Mouse (Mus musculus) brain, embryonic 14.5 days (tissue): ENCODE measurements around the gene Trappc5.

Experiments
- CTCF ChIP-seq: fragments of 200-500 bp; IDR thresholded peaks from 2 replicates; pipeline ENCODE4 v1.5.1; 2012; ENCODE audit warnings: inconsistent platforms, mild to moderate bottlenecking, moderate library complexity, borderline replicate concordance; ENCODE audit not compliant: insufficient read depth, insufficient read length; ENCODE audit errors: extremely low read depth
- POLR2A ChIP-seq: fragments of 200-500 bp; IDR thresholded peaks from 2 replicates; pipeline ENCODE4 v1.6.1; 2012; ENCODE audit warnings: mild to moderate bottlenecking, inconsistent platforms, borderline replicate concordance; ENCODE audit not compliant: poor library complexity, insufficient read depth, insufficient read length, severe bottlenecking; ENCODE audit errors: extremely low read depth

DNA sequence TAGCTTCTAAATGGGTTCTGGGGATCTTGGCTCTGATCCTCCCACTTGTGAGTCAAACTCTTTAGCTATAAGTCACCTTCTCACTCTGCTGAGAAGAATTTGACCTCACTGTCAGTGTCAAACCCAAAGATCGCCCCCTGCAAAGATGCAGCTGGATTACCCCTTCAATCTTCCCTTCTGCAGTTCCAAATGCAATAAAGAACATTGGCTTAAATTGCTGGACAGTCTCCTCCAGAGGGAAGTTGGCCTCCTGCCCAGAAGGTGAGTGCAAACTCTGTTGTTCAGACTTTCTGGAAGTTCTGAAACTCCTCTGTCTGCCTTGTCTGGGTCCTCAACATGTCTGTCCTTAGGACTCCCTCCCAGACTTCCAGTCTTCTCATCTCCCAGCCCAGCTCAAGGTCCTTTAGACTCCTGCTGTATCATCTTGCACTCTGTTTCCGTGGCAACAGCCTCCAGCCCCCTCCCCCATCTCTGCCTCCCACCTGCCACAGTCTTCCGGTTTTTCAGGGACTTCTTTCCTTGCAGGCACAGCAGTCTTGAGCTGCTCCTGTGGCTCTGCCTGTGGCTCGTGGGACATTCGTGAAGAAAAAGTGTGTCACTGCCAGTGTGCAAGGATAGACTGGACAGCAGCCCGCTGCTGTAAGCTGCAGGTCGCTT lies 19.2 kb upstream of the Trappc5 start:
- TF ChIP-seq CTCF (no peak), POLR2A (no peak)
